Mouse (Mus musculus) subcutaneous adipose tissue, adult 2 months (tissue): ENCODE measurements around the gene Gm9844. TPM values are rescaled to one million over a fixed set of nuclear protein-coding genes. Genes with fewer than 3 reads are reported as not detected.

Experiments used
- polyA plus RNA-seq: library from polyadenylated mRNA; depleted of rRNA; stranded (reverse); fragments of >200 nt; gene quantifications from 2 replicates; pipeline ENCODE4 v1.2.3, GENCODE M21; 2012; ENCODE audit warnings: low replicate concordance; rRNA removed

Gm9844 gene
- polyA plus RNA-seq, result 3.5 and 6.8 TPM in 2 replicates

GRCm38 (mm10) chr7:24861913-24862312, at the start of gene Gm9844:
TSS of gene Gm9844 (plus strand) at chr7:24862213.

GRCm38 (mm10) chr7:24869532-24870165, 7.6 kb downstream of the Gm9844 start, which contains the start of the genes Lypd4 and Dmrtc2:
TSS of gene Lypd4 (minus strand) at chr7:24869941.
TSS of gene Dmrtc2 (plus strand) at chr7:24870057.

GRCm38 (mm10) chr7:24883896-24884692, 22.1 kb downstream of the Gm9844 start, which contains the start of gene Rps19:
TSS of gene Rps19 (plus strand) at chr7:24884371.

GRCm38 (mm10) chr7:24897224-24897623, 35.2 kb downstream of the Gm9844 start, which contains the start of gene Cd79a:
TSS of gene Cd79a (plus strand) at chr7:24897381.

GRCm38 (mm10) chr7:24902630-24903443, 40.8 kb downstream of the Gm9844 start, which contains the start of gene Arhgef1:
TSS of gene Arhgef1 (plus strand) at chr7:24902912.

Other genes with a start within 250 kb of the Gm9844 start
- 0.07 and 0.81 TPM in 2 replicates for gene Lypd3, start 225.7 kb upstream of the Gm9844 start, polyA plus RNA-seq
- gene Tex101, start 185.5 kb upstream of the Gm9844 start, polyA plus RNA-seq, result not detected in 2 replicates
- not detected in 2 replicates for gene BC049730, start 153.0 kb upstream of the Gm9844 start, polyA plus RNA-seq
- gene Gm4763, start 135.3 kb upstream of the Gm9844 start, polyA plus RNA-seq, result not detected in 2 replicates
- gene Cd177, start 101.9 kb upstream of the Gm9844 start, polyA plus RNA-seq, result 0.10 and 0.41 TPM in 2 replicates
- gene Ceacam10, start 85.0 kb upstream of the Gm9844 start, polyA plus RNA-seq, result 0.72 and 2.0 TPM in 2 replicates
- not detected in 2 replicates for gene Lypd4, start 7.7 kb downstream of the Gm9844 start, polyA plus RNA-seq
- gene Dmrtc2, start 7.8 kb downstream of the Gm9844 start, polyA plus RNA-seq, result 0.20 TPM in 1 of 2 replicates, not detected in the other
- 506 and 945 TPM in 2 replicates for gene Rps19, start 22.2 kb downstream of the Gm9844 start, polyA plus RNA-seq
- gene Cd79a, start 35.2 kb downstream of the Gm9844 start, polyA plus RNA-seq, result 2.0 and 3.7 TPM in 2 replicates
- 231 and 248 TPM in 2 replicates for gene Arhgef1, start 40.7 kb downstream of the Gm9844 start, polyA plus RNA-seq
- gene Gm4881, start 82.3 kb downstream of the Gm9844 start, polyA plus RNA-seq, result not detected in 2 replicates
- 496 and 596 TPM in 2 replicates for gene Rabac1, start 110.5 kb downstream of the Gm9844 start, polyA plus RNA-seq
- gene Atp1a3, start 143.7 kb downstream of the Gm9844 start, polyA plus RNA-seq, result 14.8 and 16.0 TPM in 2 replicates
- 14.7 and 51.0 TPM in 2 replicates for gene Grik5, start 210.1 kb downstream of the Gm9844 start, polyA plus RNA-seq
- gene Zfp574, start 210.4 kb downstream of the Gm9844 start, polyA plus RNA-seq, result 15.4 and 37.3 TPM in 2 replicates